Mouse (Mus musculus): ENCODE results near the gene Gm45233.

DNA sequence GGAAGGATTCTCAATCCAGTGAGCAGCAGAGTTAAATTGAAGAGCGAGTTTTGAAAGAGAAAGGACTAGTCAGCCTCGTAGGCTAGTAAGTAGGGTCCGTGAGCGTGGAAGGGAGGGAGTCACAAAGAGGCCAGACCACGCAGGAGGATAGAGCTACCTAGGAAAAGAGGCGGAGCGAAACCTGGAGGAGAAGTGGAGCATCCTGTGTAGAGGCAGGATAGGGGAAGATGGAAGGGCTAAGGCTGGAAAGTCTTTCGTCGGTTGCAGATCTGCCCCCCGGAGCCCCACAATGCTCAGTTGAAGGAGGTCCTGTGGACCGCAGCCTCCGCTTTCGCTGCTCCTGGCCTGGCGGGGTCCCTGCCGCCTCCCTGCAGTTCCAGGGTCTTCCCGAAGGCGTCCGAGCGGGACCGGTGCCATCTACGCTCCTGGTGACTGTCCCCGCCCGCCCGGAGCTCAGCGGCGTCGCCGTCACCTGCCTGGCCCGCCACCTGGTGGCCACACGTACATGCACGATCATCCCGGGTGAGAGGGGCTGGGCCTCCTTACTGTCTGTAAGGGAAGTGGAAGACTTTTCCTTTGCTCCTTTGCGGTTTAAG is 22.3 kb downstream of the Gm45233 start:
- peak; percentile 91 for TF ChIP-seq CTCF (IDR thresholded peaks at IDR 0.05; ENCODE audit: control insufficient read depth, insufficient read depth, low read length)
- TF ChIP-seq POLR2A (IDR thresholded peaks at IDR 0.05; ENCODE audit: borderline replicate concordance, control insufficient read depth, low read depth, low read length), result peak; percentile 38; the same call in 1 of the 2 replicates

Data from bone marrow, adult 2 months (tissue).